Mouse (Mus musculus) MEL (cell line): ENCODE data around the gene Col4a2. TPM values are rescaled to one million over a fixed set of nuclear protein-coding genes. Genes with fewer than 3 reads are reported as not detected.

Source experiments
- DNase-seq: peaks from one replicate; pipeline ENCODE4 v3.0.0; 2011; ENCODE audit warnings: low read depth, low spot score
- H3K27ac ChIP-seq: 2 replicates; pipeline ENCODE4 v1.5.1; 2012; ENCODE audit warnings: low read depth, mild to moderate bottlenecking, control low read depth, low read length, moderate library complexity; ENCODE audit not compliant: control insufficient read depth
- H3K27me3 ChIP-seq, 2 experiments: fragments of 150-350 bp in 1 of 2; sonication (generic) in 1 of 2; 2 replicates each; pipeline ENCODE4 v1.6.1; 2012; ENCODE audit warnings: low read length in 2 of 2, mild to moderate bottlenecking in 2 of 2, improper control_type of control experiment in 1 of 2, moderate library complexity in 1 of 2; ENCODE audit not compliant: insufficient read depth in 2 of 2, control insufficient read depth in 1 of 2
- H3K36me3 ChIP-seq, 2 experiments: 2 replicates each; pipeline ENCODE4 v1.6.1; 2012 to 2014; ENCODE audit warnings: low read length in 2 of 2, improper control_type of control experiment in 1 of 2, inconsistent platforms in 1 of 2, mild to moderate bottlenecking in 1 of 2; ENCODE audit not compliant: insufficient read depth in 2 of 2, control insufficient read depth in 1 of 2
- H3K4me1 ChIP-seq, 2 experiments: fragments of 150-350 bp in 1 of 2; sonication (generic) in 1 of 2; 2 replicates each; pipeline ENCODE4 v1.6.1; 2012; ENCODE audit warnings: low read length in 2 of 2, improper control_type of control experiment in 1 of 2, mild to moderate bottlenecking in 1 of 2; ENCODE audit not compliant: insufficient read depth in 2 of 2, control insufficient read depth in 1 of 2
- H3K4me3 ChIP-seq, 2 experiments: fragments of 150-350 bp in 1 of 2; sonication (generic) in 1 of 2; 2 replicates each; pipeline ENCODE4 v1.5.1; 2012; ENCODE audit warnings: low read depth in 2 of 2, low read length in 2 of 2, mild to moderate bottlenecking in 2 of 2, moderate library complexity in 2 of 2, control low read depth in 1 of 2, improper control_type of control experiment in 1 of 2; ENCODE audit not compliant: control insufficient read depth in 1 of 2, insufficient read depth in 1 of 2
- H3K79me2 ChIP-seq: 2 replicates; pipeline ENCODE4 v1.6.1; 2012; ENCODE audit warnings: mild to moderate bottlenecking, low read length, moderate library complexity; ENCODE audit not compliant: control insufficient read depth, poor library complexity, insufficient read depth
- H3K9ac ChIP-seq: 2 replicates; pipeline ENCODE4 v1.6.1; 2012; ENCODE audit warnings: low read depth, mild to moderate bottlenecking, control low read depth, low read length, moderate library complexity; ENCODE audit not compliant: control insufficient read depth, poor library complexity, severe bottlenecking
- H3K9me3 ChIP-seq: fragments of 150-350 bp; sonication (generic); replicated peaks from 2 replicates; pipeline ENCODE4 v1.6.1; 2012; ENCODE audit warnings: mild to moderate bottlenecking, low read length, improper control_type of control experiment, moderate library complexity; ENCODE audit not compliant: insufficient read depth
- BHLHE40 ChIP-seq: IDR thresholded peaks from 2 replicates; pipeline ENCODE4 v1.6.1; 2012; ENCODE audit warnings: low read depth, mild to moderate bottlenecking, inconsistent platforms, low read length, improper control_type of control experiment, borderline replicate concordance
- CHD1 ChIP-seq: IDR thresholded peaks from 2 replicates; pipeline ENCODE4 v1.6.1; 2012; ENCODE audit warnings: low read depth, mild to moderate bottlenecking, inconsistent platforms, low read length, improper control_type of control experiment
- CHD2 ChIP-seq: IDR thresholded peaks from 2 replicates; pipeline ENCODE4 v1.6.1; 2011; ENCODE audit warnings: low read length, improper control_type of control experiment
- CTCF ChIP-seq, 3 experiments: IDR thresholded peaks in 2 of 3; conservative IDR thresholded peaks in 1 of 3; 2 replicates each; pipeline ENCODE4 v1.5.1; 2011 to 2012; ENCODE audit warnings: low read length in 3 of 3, low read depth in 2 of 3, mild to moderate bottlenecking in 2 of 3, improper control_type of control experiment in 1 of 3, inconsistent platforms in 1 of 3, mixed read lengths in 1 of 3, moderate library complexity in 1 of 3; ENCODE audit not compliant: control insufficient read depth in 1 of 3, insufficient read depth in 1 of 3, poor library complexity in 1 of 3, severe bottlenecking in 1 of 3
- KAT2A ChIP-seq: conservative IDR thresholded peaks from 2 replicates; pipeline ENCODE4 v1.6.1; 2012; ENCODE audit warnings: low read depth, low read length, improper control_type of control experiment, inconsistent platforms
- MAFK ChIP-seq: IDR thresholded peaks from 2 replicates; pipeline ENCODE4 v1.6.1; 2011; ENCODE audit warnings: low read depth, mild to moderate bottlenecking, low read length, improper control_type of control experiment, borderline replicate concordance
- MAZ ChIP-seq: IDR thresholded peaks from 2 replicates; pipeline ENCODE4 v1.6.1; 2012; ENCODE audit warnings: low read depth, mild to moderate bottlenecking, inconsistent platforms, low read length, improper control_type of control experiment
- MEF2A ChIP-seq: IDR thresholded peaks from 2 replicates; pipeline ENCODE4 v1.6.1; 2014; ENCODE audit warnings: low read depth, mild to moderate bottlenecking, inconsistent platforms, low read length, improper control_type of control experiment; ENCODE audit not compliant: poor library complexity, insufficient replicate concordance, severe bottlenecking; ENCODE audit errors: extremely low read depth
- NELFE ChIP-seq: IDR thresholded peaks from 2 replicates; pipeline ENCODE4 v1.6.1; 2011; ENCODE audit warnings: low read depth, low read length, improper control_type of control experiment
- POLR2A ChIP-seq, 2 experiments: IDR thresholded peaks; 2 replicates each; pipeline ENCODE4 v1.6.1; 2011 to 2012; ENCODE audit warnings: low read length in 2 of 2, mild to moderate bottlenecking in 2 of 2, control low read depth in 1 of 2, improper control_type of control experiment in 1 of 2, low read depth in 1 of 2, moderate library complexity in 1 of 2; ENCODE audit not compliant: control insufficient read depth in 1 of 2, insufficient read depth in 1 of 2, poor library complexity in 1 of 2
- RAD21 ChIP-seq: IDR thresholded peaks from 2 replicates; pipeline ENCODE4 v1.6.1; 2011; ENCODE audit warnings: mild to moderate bottlenecking, low read depth, low read length, improper control_type of control experiment
- TAL1 ChIP-seq: IDR thresholded peaks from 2 replicates; pipeline ENCODE4 v1.6.1; 2012; ENCODE audit warnings: mild to moderate bottlenecking, inconsistent platforms, low read length, moderate library complexity, mixed read lengths
- TBP ChIP-seq: IDR thresholded peaks from 2 replicates; pipeline ENCODE4 v1.8.0; 2011; ENCODE audit warnings: low read depth, low read length, improper control_type of control experiment
- TCF12 ChIP-seq: IDR thresholded peaks from 2 replicates; pipeline ENCODE4 v1.6.1; 2014; ENCODE audit warnings: low read depth, mild to moderate bottlenecking, inconsistent platforms, low read length, improper control_type of control experiment, moderate library complexity
- UBTF ChIP-seq: IDR thresholded peaks from 2 replicates; pipeline ENCODE4 v1.6.1; 2012; ENCODE audit warnings: low read depth, mild to moderate bottlenecking, inconsistent platforms, low read length, improper control_type of control experiment, moderate library complexity, borderline replicate concordance; ENCODE audit not compliant: insufficient read depth
- USF2 ChIP-seq, 2 experiments: IDR thresholded peaks; 2 replicates each; pipeline ENCODE4 v1.6.1; 2011 to 2012; ENCODE audit warnings: improper control_type of control experiment in 2 of 2, low read length in 2 of 2, borderline replicate concordance in 1 of 2, inconsistent platforms in 1 of 2, low read depth in 1 of 2, mild to moderate bottlenecking in 1 of 2; ENCODE audit not compliant: insufficient read depth in 1 of 2
- ZKSCAN1 ChIP-seq: IDR thresholded peaks from 2 replicates; pipeline ENCODE4 v1.6.1; 2012; ENCODE audit warnings: low read depth, mild to moderate bottlenecking, inconsistent platforms, low read length, improper control_type of control experiment, moderate library complexity
- ZMIZ1 ChIP-seq: IDR thresholded peaks from 2 replicates; pipeline ENCODE4 v1.6.1; 2012; ENCODE audit warnings: low read depth, mild to moderate bottlenecking, inconsistent platforms, low read length, improper control_type of control experiment, moderate library complexity
- ZNF384 ChIP-seq: IDR thresholded peaks from 2 replicates; pipeline ENCODE4 v1.6.1; 2012; ENCODE audit warnings: low read depth, mild to moderate bottlenecking, inconsistent platforms, low read length, improper control_type of control experiment
- polyA plus RNA-seq, 2 experiments: library from polyadenylated mRNA; stranded (reverse) in 1 of 2; unstranded in 1 of 2; fragments of >175 nt in 1 of 2; fragments of >200 nt in 1 of 2; gene quantifications; 2 replicates each; pipeline versions ENCODE4 v1.2.1 to v1.2.4; 2012; ENCODE audit warnings: low replicate concordance in 2 of 2, low read depth in 1 of 2; ENCODE audit not compliant: insufficient read length in 2 of 2, insufficient read depth in 1 of 2, missing spikeins in 1 of 2
- total RNA-seq: library from RNA; depleted of rRNA; stranded (reverse); fragments of 300-350 nt; gene quantifications from 2 replicates; pipeline ENCODE4 v1.2.3, GENCODE M21; 2012

The Col4a2 gene
- total and polyA plus RNA-seq, 3 experiments = 0.04 to 0.81 TPM; not detected in 1

DNA sequence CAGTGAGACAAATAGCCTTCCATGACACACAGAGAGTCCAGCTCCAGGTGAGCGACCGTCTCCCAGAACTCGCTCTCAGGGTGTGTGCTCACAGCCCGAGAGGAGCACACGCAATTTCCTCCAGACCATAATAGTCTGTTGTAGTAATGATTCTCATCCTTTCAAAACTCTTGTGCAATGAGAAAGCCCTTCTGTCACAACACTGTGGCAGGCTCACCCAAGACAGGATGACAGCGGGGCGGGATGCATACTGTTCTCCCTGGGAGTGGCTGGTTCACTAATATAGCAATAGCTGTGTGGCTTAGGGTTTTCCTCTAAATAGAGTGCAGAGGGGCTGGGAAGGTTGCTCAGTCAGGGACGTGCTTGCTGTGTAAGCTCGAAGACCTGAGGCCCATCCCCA lies 91.2 kb downstream of the Col4a2 start:
- H3K27ac ChIP-seq = no peak overlapping the region
- H3K9ac ChIP-seq = no peak overlapping the region
- no peaks in the 10 kb centered on the region for H3K36me3 ChIP-seq
- no peaks in the 10 kb centered on the region for H3K79me2 ChIP-seq
- DNase-seq = no peak
- H3K4me3 ChIP-seq = no peak overlapping the region
- no peaks in the 10 kb centered on the region for H3K9me3 ChIP-seq
- TF ChIP-seq TBP = no peak
- no peaks in the 10 kb centered on the region for H3K4me1 ChIP-seq
- peaks cover 0 to 1% of the 10 kb centered on the region in 2 experiments; a peak in 2 of 4 replicates for H3K27me3 ChIP-seq

- no peaks in the 10 kb centered on the region for H3K9me3 ChIP-seq
- DNase-seq = no peak
- no peak overlapping the region for H3K9ac ChIP-seq
- H3K36me3 ChIP-seq = no peaks in the 10 kb centered on the region
- H3K27me3 ChIP-seq = peaks cover 0 to 1% of the 10 kb centered on the region in 2 experiments; a peak in 2 of 4 replicates
- no peaks in the 10 kb centered on the region for H3K79me2 ChIP-seq
- no peaks in the 10 kb centered on the region for H3K4me1 ChIP-seq
- H3K27ac ChIP-seq = no peak overlapping the region
- TF ChIP-seq CTCF (IDR thresholded peaks at IDR 0.05 in 2 of 3, conservative IDR thresholded peaks at IDR 0.05 in 1 of 3; ENCODE audit: control insufficient read depth in 1 of 3, insufficient read depth in 1 of 3, low read depth in 2 of 3, low read length in 3 of 3, poor library complexity in 1 of 3, severe bottlenecking in 1 of 3) (no peak), BHLHE40 (no peak), POLR2A (IDR thresholded peaks at IDR 0.05; ENCODE audit: control insufficient read depth in 1 of 2, insufficient read depth in 1 of 2, low read depth in 1 of 2, low read length in 2 of 2, poor library complexity in 1 of 2) (no peak), TCF12 (no peak), ZKSCAN1 (no peak), CHD2 (no peak), CHD1 (no peak), ZNF384 (no peak), MAZ (no peak), NELFE (no peak), KAT2A (no peak), MAFK (no peak), TAL1 (no peak), RAD21 (no peak), UBTF (no peak), USF2 (IDR thresholded peaks at IDR 0.05; ENCODE audit: borderline replicate concordance in 1 of 2, insufficient read depth in 1 of 2, low read depth in 1 of 2, low read length in 2 of 2) (no peak), ZMIZ1 (no peak), MEF2A (no peak)
- H3K4me3 ChIP-seq = no peak overlapping the region
Observed at GRCm38 (mm10) chr8:11404614-11405013, 92.0 kb downstream of the Col4a2 start.
